Mouse (Mus musculus): ENCODE data around the gene Traf3ip2.

Gene Traf3ip2

DNA sequence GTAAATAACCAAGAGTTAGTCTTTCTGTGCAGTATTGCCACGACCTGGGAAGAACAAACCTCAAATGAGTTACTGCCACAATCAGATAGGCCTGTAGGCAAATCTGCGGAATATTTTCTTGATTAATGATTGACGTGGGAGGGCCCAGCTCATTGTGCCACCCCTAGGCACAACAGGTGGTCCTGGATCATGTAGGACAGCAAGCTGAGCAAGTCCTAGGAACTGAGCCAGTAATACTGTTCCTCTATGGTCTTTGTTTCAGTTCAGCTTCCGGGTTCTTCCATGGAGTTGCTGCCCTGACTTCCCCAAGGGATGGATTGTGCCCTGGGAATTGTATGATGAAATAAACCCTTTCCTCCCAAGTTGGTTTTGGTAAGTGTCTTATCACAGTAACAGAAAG is 68.3 kb downstream of the Traf3ip2 start:
- DNase-seq = no peak

- no peak for DNase-seq
Observed at GRCm38 (mm10) chr10:39682556-39682955, 69.8 kb downstream of the Traf3ip2 start.

- DNase-seq = no peak
Observed at GRCm38 (mm10) chr10:39683481-39683880, 70.7 kb downstream of the Traf3ip2 start.

GRCm38 (mm10) chr10:39686811-39687210 is 74.1 kb downstream of the Traf3ip2 start:
- no peak for DNase-seq

DNA sequence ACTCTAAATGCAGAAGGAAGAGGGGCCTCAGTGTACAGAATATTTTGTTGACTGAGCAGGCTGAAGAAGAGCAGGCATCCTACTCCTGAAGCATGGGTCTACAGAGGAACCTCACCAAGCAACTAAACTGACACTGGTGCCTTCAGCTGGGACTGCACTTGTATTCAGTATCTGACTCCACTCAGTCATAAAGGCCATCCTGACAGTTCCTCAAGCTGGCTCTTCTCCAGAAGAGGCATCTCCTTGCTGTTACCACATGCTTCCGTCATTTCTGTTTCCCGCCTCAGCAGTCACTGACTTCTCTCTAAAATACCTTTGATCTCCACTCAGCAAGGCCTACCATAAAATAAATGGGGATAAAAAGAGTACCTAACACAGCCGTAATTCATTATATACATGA is 75.1 kb downstream of the Traf3ip2 start:
- no peak for DNase-seq

DNA sequence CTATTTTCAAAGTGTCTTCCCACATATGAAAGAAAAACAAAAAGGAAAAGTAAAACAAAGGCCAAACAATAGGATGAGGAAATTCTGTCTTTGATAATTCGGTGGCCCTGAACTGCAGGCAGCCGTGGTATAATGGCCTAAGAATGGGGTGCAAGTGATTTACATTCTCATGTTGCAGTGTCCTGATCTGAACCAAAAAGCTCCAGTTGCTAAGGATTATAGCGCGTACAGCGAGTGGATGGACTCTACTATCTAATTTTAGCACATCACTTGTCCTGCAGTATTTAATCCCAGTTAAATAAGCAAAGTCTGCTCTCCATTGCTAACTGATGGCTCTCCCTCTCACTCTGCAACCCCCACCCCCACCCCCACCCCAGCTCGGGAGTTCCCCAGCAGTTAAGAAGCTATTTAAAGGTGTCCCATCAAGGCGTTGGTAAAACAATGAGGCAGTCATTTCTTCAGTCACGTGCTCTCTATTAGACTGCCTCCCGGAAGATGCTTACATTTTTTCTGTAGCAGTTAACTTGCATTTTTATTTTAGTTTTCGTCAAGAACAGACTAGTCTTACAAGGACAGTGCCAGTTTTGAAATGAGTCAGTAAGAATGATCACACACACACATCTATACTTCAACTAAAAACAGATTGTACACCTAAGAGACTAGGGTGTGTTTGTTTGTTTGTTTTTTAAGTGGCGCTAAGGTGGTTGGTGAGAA is 78.8 kb downstream of the Traf3ip2 start:
- DNase-seq = no peak

DNA sequence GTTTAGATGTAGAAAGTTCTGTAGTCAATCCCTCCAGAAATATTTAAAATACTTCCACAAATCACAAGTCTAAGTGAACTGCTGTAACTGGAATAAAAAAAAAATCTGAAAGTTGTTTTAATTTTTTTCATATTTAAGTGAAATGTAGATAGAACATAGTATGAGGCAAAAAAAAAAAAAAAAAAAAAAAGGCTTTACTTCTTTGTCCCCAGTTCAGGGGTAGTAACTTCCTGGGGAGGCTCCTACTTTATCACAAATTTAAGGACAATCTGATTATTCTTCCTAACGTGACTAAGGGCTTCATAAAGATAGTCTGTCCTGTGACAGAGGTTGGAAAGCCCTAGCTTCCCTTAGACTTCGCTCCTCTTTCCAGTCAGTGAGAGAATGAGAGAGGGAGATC is 79.4 kb downstream of the Traf3ip2 start:
- DNase-seq = no peak

All from right cerebral cortex, adult 18-20 months (tissue).